Mouse (Mus musculus): ENCODE measurements around the gene Pus10. TPM values are rescaled to one million over a fixed set of nuclear protein-coding genes. Genes with fewer than 3 reads are reported as not detected.

Pus10 gene
- 18.4 and 19.8 TPM in 2 replicates for polyA plus RNA-seq (2016; fragmentation: Nextera tagmentation; extraction: Ambion mirVana)

GRCm38 (mm10) chr11:23665311-23665786 is at the start of gene Pus10:
Gene Pus10 (plus strand): TSS chr11:23665674.
- under 1% methylated on average over 40 of the region's 40 CpGs for WGBS
- H3K4me1 ChIP-seq: peaks cover 6% of the 10 kb centered on the region; the same call in 1 of the 2 replicates
- peak; percentile 78 for ATAC-seq (ENCODE audit: low FRiP score, low read depth)
- peak within 1 kb of the TSS; percentile 89 for H3K9ac ChIP-seq
- peak within 1 kb of the TSS; percentile 67 for H3K4me2 ChIP-seq (replicated peaks)
- peak within 1 kb of the TSS; percentile 93 for H3K27ac ChIP-seq
- H3K4me3 ChIP-seq: peak within 1 kb of the TSS; percentile 86
- no peaks in the 10 kb centered on the region for H3K27me3 ChIP-seq (replicated peaks)
- H3K36me3 ChIP-seq: 0 out of 2 replicates have a peak, but pooled peaks cover 3% of the 10 kb centered on the region
- no peaks in the 10 kb centered on the region for H3K9me3 ChIP-seq

- H3K27me3 ChIP-seq (replicated peaks): no peaks in the 10 kb centered on the region
- no peaks in the 10 kb centered on the region for H3K4me1 ChIP-seq
- no peak for ATAC-seq (ENCODE audit: low FRiP score, low read depth)
- no peak overlapping the region for H3K9ac ChIP-seq
- no peak overlapping the region for H3K27ac ChIP-seq
- 90% methylated on average over 5 of the region's 5 CpGs for WGBS
- no peaks in the 10 kb centered on the region for H3K9me3 ChIP-seq
- H3K36me3 ChIP-seq: peaks cover 13% of the 10 kb centered on the region; the same call in 1 of the 2 replicates
- H3K4me3 ChIP-seq: no peak overlapping the region
- no peak overlapping the region for H3K4me2 ChIP-seq (replicated peaks)
Measured at GRCm38 (mm10) chr11:23618995-23619394, 46.5 kb upstream of the Pus10 start.

- Histone ChIP-seq H3K4me1 (peaks cover 8% of the 10 kb centered on the region; the same call in 1 of the 2 replicates), H3K4me3 (no peak overlapping the region), H3K9ac (no peak overlapping the region), H3K9me3 (no peaks in the 10 kb centered on the region), H3K36me3 (peaks cover 12% of the 10 kb centered on the region), H3K27me3 (replicated peaks) (no peaks in the 10 kb centered on the region), H3K4me2 (replicated peaks) (no peak overlapping the region), H3K27ac (no peak overlapping the region)
- no peak for ATAC-seq (ENCODE audit: low FRiP score, low read depth)
Measured at GRCm38 (mm10) chr11:23630664-23631063, 34.8 kb upstream of the Pus10 start.

GRCm38 (mm10) chr11:23632945-23633878 is 32.3 kb upstream of the Pus10 start, which contains the start of gene 0610010F05Rik:
Gene 0610010F05Rik (minus strand): TSS chr11:23633639.
- Histone ChIP-seq H3K27ac (peak within 1 kb of the TSS; percentile 80), H3K36me3 (peaks cover 6% of the 10 kb centered on the region), H3K4me3 (peak within 1 kb of the TSS; percentile 85), H3K9ac (peak within 1 kb of the TSS; percentile 94), H3K27me3 (replicated peaks) (no peaks in the 10 kb centered on the region), H3K4me2 (replicated peaks) (peak within 1 kb of the TSS; percentile 68), H3K9me3 (no peaks in the 10 kb centered on the region), H3K4me1 (peaks cover 8% of the 10 kb centered on the region; the same call in 1 of the 2 replicates)
- peak; percentile 100 for ATAC-seq (ENCODE audit: low FRiP score, low read depth)
- under 1% methylated on average over 96 of the region's 103 CpGs for WGBS

GRCm38 (mm10) chr11:23633879-23634215 is 31.6 kb upstream of the Pus10 start:
- no peaks in the 10 kb centered on the region for H3K9me3 ChIP-seq
- 11% methylated on average over 7 of the region's 7 CpGs for WGBS
- H3K27ac ChIP-seq: peak overlapping the region; percentile 7; the same call in 1 of the 2 replicates
- peaks cover 8% of the 10 kb centered on the region; the same call in 1 of the 2 replicates for H3K4me1 ChIP-seq
- peak overlapping the region; percentile 68 for H3K4me2 ChIP-seq (replicated peaks)
- peak overlapping the region; percentile 85 for H3K4me3 ChIP-seq
- no peaks in the 10 kb centered on the region for H3K27me3 ChIP-seq (replicated peaks)
- no peaks in the 10 kb centered on the region for H3K36me3 ChIP-seq
- no peak for ATAC-seq (ENCODE audit: low FRiP score, low read depth)
- peak overlapping the region; percentile 94; the same call in 1 of the 2 replicates for H3K9ac ChIP-seq

GRCm38 (mm10) chr11:23634573-23634972 is 30.9 kb upstream of the Pus10 start:
- Histone ChIP-seq H3K27ac (no peak overlapping the region), H3K4me1 (peaks cover 8% of the 10 kb centered on the region; the same call in 1 of the 2 replicates), H3K4me2 (replicated peaks) (no peak overlapping the region), H3K27me3 (replicated peaks) (no peaks in the 10 kb centered on the region), H3K4me3 (no peak overlapping the region), H3K9me3 (no peaks in the 10 kb centered on the region), H3K36me3 (peaks cover 4% of the 10 kb centered on the region; the same call in 1 of the 2 replicates), H3K9ac (no peak overlapping the region)
- ATAC-seq (ENCODE audit: low FRiP score, low read depth): no peak
- WGBS: 63% methylated on average over 8 of the region's 8 CpGs

- H3K36me3 ChIP-seq: peaks cover 23% of the 10 kb centered on the region
- no peaks in the 10 kb centered on the region for H3K27me3 ChIP-seq (replicated peaks)
- H3K4me3 ChIP-seq: no peak overlapping the region
- H3K27ac ChIP-seq: no peak overlapping the region
- no peak overlapping the region for H3K4me2 ChIP-seq (replicated peaks)
- H3K9ac ChIP-seq: no peak overlapping the region
- H3K4me1 ChIP-seq: no peaks in the 10 kb centered on the region
- H3K9me3 ChIP-seq: no peaks in the 10 kb centered on the region
- ATAC-seq (ENCODE audit: low FRiP score, low read depth): no peak
Measured at GRCm38 (mm10) chr11:23647431-23647830, 18.0 kb upstream of the Pus10 start.

GRCm38 (mm10) chr11:23647835-23648234 is 17.6 kb upstream of the Pus10 start:
- Histone ChIP-seq H3K4me1 (no peaks in the 10 kb centered on the region), H3K36me3 (peaks cover 23% of the 10 kb centered on the region), H3K9ac (no peak overlapping the region), H3K27ac (no peak overlapping the region), H3K27me3 (replicated peaks) (no peaks in the 10 kb centered on the region), H3K9me3 (no peaks in the 10 kb centered on the region), H3K4me2 (replicated peaks) (no peak overlapping the region), H3K4me3 (no peak overlapping the region)
- ATAC-seq (ENCODE audit: low FRiP score, low read depth): no peak
- 91% methylated on average over 3 of the region's 3 CpGs for WGBS

DNA sequence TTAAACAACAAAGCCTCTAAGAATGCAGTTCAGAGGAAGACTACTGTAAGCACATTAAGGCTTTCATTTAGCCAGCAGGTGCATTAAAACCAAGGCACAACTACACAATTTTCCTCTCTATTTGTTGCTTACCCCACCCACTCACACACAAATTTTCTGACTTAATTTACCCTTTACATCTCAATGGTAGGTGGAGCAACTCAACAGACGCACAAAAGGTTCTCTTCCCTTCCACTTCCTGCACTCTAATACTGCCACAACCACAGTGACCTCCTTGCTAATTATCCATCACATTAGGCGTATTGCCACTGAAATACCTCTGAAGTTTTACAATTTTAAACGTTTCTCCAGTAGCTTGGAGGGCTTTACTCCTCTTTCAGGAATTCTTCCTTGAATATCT is 11.8 kb upstream of the Pus10 start:
- no peaks in the 10 kb centered on the region for H3K4me1 ChIP-seq
- H3K27ac ChIP-seq: no peak overlapping the region
- H3K4me2 ChIP-seq (replicated peaks): no peak overlapping the region
- H3K27me3 ChIP-seq (replicated peaks): no peaks in the 10 kb centered on the region
- no peak overlapping the region for H3K4me3 ChIP-seq
- no peak for ATAC-seq (ENCODE audit: low FRiP score, low read depth)
- 46% methylated on average over 3 of the region's 3 CpGs for WGBS
- no peak overlapping the region for H3K9ac ChIP-seq
- H3K9me3 ChIP-seq: no peaks in the 10 kb centered on the region
- H3K36me3 ChIP-seq: peaks cover 15% of the 10 kb centered on the region

DNA sequence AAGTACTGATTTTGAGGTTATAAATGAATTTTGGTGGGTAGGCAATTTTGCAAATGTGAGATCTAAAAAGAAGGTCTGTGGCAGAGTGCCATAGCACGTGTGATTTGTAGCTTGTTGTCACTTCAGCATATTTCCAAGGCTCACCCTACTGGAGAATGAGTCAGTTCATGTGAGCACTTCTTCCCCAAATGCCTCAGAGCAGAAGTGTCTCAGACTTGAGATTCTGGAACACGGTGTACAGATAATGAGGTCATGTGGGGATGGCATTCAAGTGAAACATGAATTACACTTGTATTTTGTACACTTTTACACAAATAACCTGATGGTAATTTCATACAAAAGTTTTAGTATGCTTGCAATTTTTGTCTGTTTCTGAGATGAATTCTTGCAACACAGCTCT is 7.7 kb upstream of the Pus10 start:
- Histone ChIP-seq H3K9me3 (no peaks in the 10 kb centered on the region), H3K9ac (no peak overlapping the region), H3K27ac (no peak overlapping the region), H3K4me1 (no peaks in the 10 kb centered on the region), H3K27me3 (replicated peaks) (no peaks in the 10 kb centered on the region), H3K4me3 (no peak overlapping the region), H3K4me2 (replicated peaks) (no peak overlapping the region), H3K36me3 (peaks cover 3% of the 10 kb centered on the region)
- ATAC-seq (ENCODE audit: low FRiP score, low read depth): no peak
- 89% methylated on average over 2 of the region's 2 CpGs for WGBS

- no peaks in the 10 kb centered on the region for H3K27me3 ChIP-seq (replicated peaks)
Measured at GRCm38 (mm10) chr11:23664232-23664631, 1.2 kb upstream of the Pus10 start.

GRCm38 (mm10) chr11:23665798-23666501 is 476 bp downstream of the Pus10 start, which contains the start of gene Pex13:
Gene Pex13 (minus strand): TSS chr11:23665959.
- 0 out of 2 replicates have a peak, but pooled peaks cover 3% of the 10 kb centered on the region for H3K36me3 ChIP-seq
- peak within 1 kb of the TSS; percentile 93 for H3K27ac ChIP-seq
- H3K9ac ChIP-seq: peak within 1 kb of the TSS; percentile 89
- H3K27me3 ChIP-seq (replicated peaks): no peaks in the 10 kb centered on the region
- H3K4me3 ChIP-seq: peak within 1 kb of the TSS; percentile 86
- ATAC-seq (ENCODE audit: low FRiP score, low read depth): peak; percentile 99
- H3K4me2 ChIP-seq (replicated peaks): peak within 1 kb of the TSS; percentile 67
- WGBS: under 1% methylated on average over 49 of the region's 49 CpGs
- peaks cover 6% of the 10 kb centered on the region; the same call in 1 of the 2 replicates for H3K4me1 ChIP-seq
- no peaks in the 10 kb centered on the region for H3K9me3 ChIP-seq

More at GRCm38 (mm10) chr11:23664232-23664631, 1.2 kb upstream of the Pus10 start:
- peaks cover 6% of the 10 kb centered on the region; the same call in 1 of the 2 replicates for H3K4me1 ChIP-seq
- no peak for ATAC-seq (ENCODE audit: low FRiP score, low read depth)
- H3K27ac ChIP-seq: no peak overlapping the region
- H3K4me3 ChIP-seq: no peak overlapping the region
- 0 out of 2 replicates have a peak, but pooled peaks cover 3% of the 10 kb centered on the region for H3K36me3 ChIP-seq
- no peak overlapping the region for H3K9ac ChIP-seq
- H3K4me2 ChIP-seq (replicated peaks): no peak overlapping the region
- no peaks in the 10 kb centered on the region for H3K9me3 ChIP-seq
